In the genomic region with DNA sequence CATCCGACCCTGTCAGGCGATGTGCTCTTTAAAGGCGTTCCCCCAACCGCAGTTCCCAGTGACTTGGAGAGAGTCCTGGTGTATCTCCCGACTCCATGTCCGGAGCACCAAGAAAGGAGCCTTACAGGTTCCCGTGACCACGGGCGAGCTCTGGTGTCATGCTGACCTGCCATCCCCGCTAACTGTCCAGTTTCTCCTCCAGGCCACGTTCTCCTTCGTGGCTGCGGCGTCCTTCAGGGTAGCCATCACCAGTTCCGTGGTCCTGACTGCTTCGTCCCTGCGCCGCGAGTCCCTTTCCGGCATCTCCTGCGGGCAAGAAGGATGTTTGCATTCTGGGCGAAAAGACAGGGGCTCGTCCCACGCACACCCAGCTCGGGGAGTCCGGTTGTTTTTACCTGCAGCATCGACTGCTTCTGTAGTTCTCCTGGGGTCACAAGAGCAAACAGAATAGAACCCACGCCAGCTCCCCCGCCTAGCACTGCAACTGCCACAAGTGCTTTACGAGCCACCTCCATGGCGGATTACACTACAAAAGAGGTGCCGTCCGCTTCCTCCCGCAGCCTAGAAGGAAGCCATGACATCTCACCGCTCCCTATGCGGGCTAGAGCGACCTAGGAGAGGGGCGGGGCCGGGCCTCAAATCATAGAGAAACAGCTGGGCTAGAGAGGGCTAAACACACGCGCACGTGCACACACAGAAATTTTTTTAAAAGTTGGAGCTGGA, we compare ENCODE assay signal across 8 mouse cellular contexts. TPM values are rescaled to one million over a fixed set of nuclear protein-coding genes. Genes with fewer than 3 reads are reported as not detected.
DNase-seq lines count a peak whose midpoint lies in the region; ATAC-seq and TF ChIP-seq lines count a peak whose summit lies in the region.

A gene (minus strand): TSS at position 613 of the 723 bp plus-strand sequence.

- H3K9ac ChIP-seq in embryonic facial prominence, embryonic 15.5 days = peak within 1 kb of the TSS; percentile 86
- peak within 1 kb of the TSS; percentile 92 for H3K9ac ChIP-seq in limb, embryonic 13.5 days
- peak within 1 kb of the TSS; percentile 79 for H3K9ac ChIP-seq in midbrain, embryonic 15.5 days

- no peak for TF ChIP-seq CTCF in bone marrow macrophage, adult 2 months (IDR thresholded peaks at IDR 0.05; ENCODE audit: low read depth, low read length)

- peak within 1 kb of the TSS; percentile 76 for H3K4me2 ChIP-seq in embryonic facial prominence, embryonic 15.5 days (replicated peaks)
- peak within 1 kb of the TSS; percentile 86 for H3K4me2 ChIP-seq in limb, embryonic 13.5 days (replicated peaks)
- peak within 1 kb of the TSS; percentile 76 for H3K4me2 ChIP-seq in midbrain, embryonic 15.5 days

- no peaks in the 10 kb centered on the region for H3K27me3 ChIP-seq in embryonic facial prominence, embryonic 15.5 days
- no peaks in the 10 kb centered on the region for H3K27me3 ChIP-seq in limb, embryonic 13.5 days
- no peaks in the 10 kb centered on the region for H3K27me3 ChIP-seq in midbrain, embryonic 15.5 days (replicated peaks)

- no peaks in the 10 kb centered on the region for H3K9me3 ChIP-seq in embryonic facial prominence, embryonic 15.5 days (replicated peaks)
- H3K9me3 ChIP-seq in limb, embryonic 13.5 days = no peaks in the 10 kb centered on the region
- no peaks in the 10 kb centered on the region for H3K9me3 ChIP-seq in midbrain, embryonic 15.5 days

- peaks cover 19% of the 10 kb centered on the region for H3K36me3 ChIP-seq in embryonic facial prominence, embryonic 15.5 days
- H3K36me3 ChIP-seq in limb, embryonic 13.5 days = peaks cover 30% of the 10 kb centered on the region
- H3K36me3 ChIP-seq in midbrain, embryonic 15.5 days (replicated peaks) = peaks cover 6% of the 10 kb centered on the region; the same call in 1 of the 2 replicates

- DNase-seq in A20 (ENCODE audit: low read depth, low spot score) = peak; percentile 91
- DNase-seq in heart, adult 8-10 months (ENCODE audit: low spot score) = peak; percentile 91
- peak; percentile 94 for DNase-seq in kidney, adult 9 months
- peak; percentile 80 to 88 for DNase-seq in spleen, adult 18-20 months

- H3K4me1 ChIP-seq in bone marrow macrophage, adult 2 months (ENCODE audit: control insufficient read depth, insufficient read depth, low read length) = no peaks in the 10 kb centered on the region; the same call in 1 of the 2 replicates
- peaks cover 15% of the 10 kb centered on the region for H3K4me1 ChIP-seq in embryonic facial prominence, embryonic 15.5 days
- peaks cover 9% of the 10 kb centered on the region for H3K4me1 ChIP-seq in limb, embryonic 13.5 days
- peaks cover 15% of the 10 kb centered on the region for H3K4me1 ChIP-seq in midbrain, embryonic 15.5 days

- under 1% methylated on average over 42 of the region's 42 CpGs for WGBS in embryonic facial prominence, embryonic 15.5 days
- WGBS in limb, embryonic 13.5 days = under 1% methylated on average over 42 of the region's 42 CpGs
- WGBS in midbrain, embryonic 15.5 days = under 1% methylated on average over 42 of the region's 42 CpGs

- ATAC-seq in embryonic facial prominence, embryonic 15.5 days (ENCODE audit: insufficient number of reproducible peaks, low FRiP score, low TSS enrichment, low read depth) = peak; percentile 96
- peak; percentile 97 for ATAC-seq in limb, embryonic 13.5 days (ENCODE audit: low FRiP score, low read depth)
- ATAC-seq in midbrain, embryonic 15.5 days (replicated peaks) = peak; percentile 98

- peak within 1 kb of the TSS; percentile 38 for H3K27ac ChIP-seq in bone marrow macrophage, adult 2 months (ENCODE audit: insufficient read depth, low read depth, low read length)
- peak within 1 kb of the TSS; percentile 90 for H3K27ac ChIP-seq in embryonic facial prominence, embryonic 15.5 days (replicated peaks)
- H3K27ac ChIP-seq in limb, embryonic 13.5 days = peak within 1 kb of the TSS; percentile 81
- peak within 1 kb of the TSS; percentile 84 for H3K27ac ChIP-seq in midbrain, embryonic 15.5 days

- peak; percentile 80; the same call in 1 of the 2 replicates for TF ChIP-seq POLR2A in bone marrow macrophage, adult 2 months (IDR thresholded peaks at IDR 0.05; ENCODE audit: borderline replicate concordance, low read depth, low read length)

- peak within 1 kb of the TSS; percentile 90 for H3K4me3 ChIP-seq in bone marrow macrophage, adult 2 months (ENCODE audit: insufficient read depth, low read length)
- H3K4me3 ChIP-seq in embryonic facial prominence, embryonic 15.5 days (replicated peaks) = peak within 1 kb of the TSS; percentile 76
- peak within 1 kb of the TSS; percentile 89 for H3K4me3 ChIP-seq in limb, embryonic 13.5 days
- H3K4me3 ChIP-seq in midbrain, embryonic 15.5 days = peak within 1 kb of the TSS; percentile 65

RNA-seq across cellular contexts. Expression of the gene that starts here (rescaled TPM):
- 37.2 and 40.9 TPM in 2 replicates for polyA plus RNA-seq in bone marrow macrophage, adult 2 months (2012; ENCODE audit: insufficient read depth, insufficient read length, missing spikeins)
- polyA plus RNA-seq in embryonic facial prominence, embryonic 15.5 days (2015; fragmentation: Nextera tagmentation; extraction: Ambion mirVana) = 63.3 and 65.1 TPM in 2 replicates
- total RNA-seq in heart, adult 8-10 months (2022) = 10 to 100 TPM; 47.8 to 65.1 (median 52.0) TPM
- polyA plus RNA-seq in limb, embryonic 13.5 days (2015; fragmentation: Nextera tagmentation; extraction: Ambion mirVana) = 66.7 and 70.4 TPM in 2 replicates
- 61.4 and 62.7 TPM in 2 replicates for polyA plus RNA-seq in midbrain, embryonic 15.5 days (2015; fragmentation: Nextera tagmentation; extraction: Ambion mirVana)

Comparison
In these comparisons a context has a peak if more than half of its experiments do, and no peak if none do; other contexts are left out.
1. Peak in every context shown above with its lines: DNase-seq, ATAC-seq, H3K4me3 ChIP-seq and H3K27ac ChIP-seq.
2. H3K27ac ChIP-seq: peak in every context shown above with its lines; median percentile 90 in embryonic facial prominence, embryonic 15.5 days; 84 in midbrain, embryonic 15.5 days; 81 in limb, embryonic 13.5 days; 38 in bone marrow macrophage, adult 2 months.